Mouse (Mus musculus): ENCODE measurements around the gene Tead1.

DNA sequence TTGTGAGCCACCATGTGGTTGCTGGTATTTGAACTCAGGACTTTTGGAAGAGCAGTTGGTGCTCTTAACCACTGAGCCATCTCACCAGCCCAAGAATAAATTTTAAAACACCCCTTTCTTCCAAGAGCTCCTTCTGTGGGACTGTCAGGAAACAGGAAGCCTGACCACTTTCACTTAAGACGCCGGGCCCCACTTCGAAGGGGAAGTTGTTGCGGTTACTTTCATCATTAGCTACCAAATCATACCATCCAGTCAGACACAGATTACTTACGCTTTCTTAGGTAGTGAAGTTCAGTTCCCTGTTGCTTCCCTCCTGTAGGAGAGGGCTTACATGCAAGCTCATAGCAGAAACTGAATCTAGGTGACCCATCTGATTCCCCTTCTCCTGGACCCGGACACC lies 180.8 kb downstream of the Tead1 start:
- no peak for TF ChIP-seq CTCF (IDR thresholded peaks at IDR 0.05; ENCODE audit: low read depth)
- no peak for TF ChIP-seq EP300 (IDR thresholded peaks at IDR 0.05; ENCODE audit: low read depth)
